Mouse (Mus musculus): Measurements from ENCODE around the gene Msmp. TPM values are rescaled to one million over a fixed set of nuclear protein-coding genes. Genes with fewer than 3 reads are reported as not detected.

The Msmp gene
- 0.48 and 0.95 TPM in 2 replicates for polyA plus RNA-seq (2015; fragmentation: Nextera tagmentation; extraction: Ambion mirVana)

- Histone ChIP-seq H3K4me2 (ENCODE audit: low read depth, low read length) (no peak within 1 kb of the TSS), H3K4me3 (replicated peaks; ENCODE audit: low read length) (no peak within 1 kb of the TSS), H3K27me3 (ENCODE audit: control insufficient read depth, insufficient read depth, low read length) (no peaks in the 10 kb centered on the region), H3K9ac (ENCODE audit: low read length) (no peak within 1 kb of the TSS), H3K4me1 (ENCODE audit: control insufficient read depth, insufficient read depth, low read length) (peaks cover 4% of the 10 kb centered on the region), H3K9me3 (replicated peaks; ENCODE audit: control insufficient read depth, low read length) (no peaks in the 10 kb centered on the region), H3K27ac (ENCODE audit: low read length) (no peak within 1 kb of the TSS), H3K36me3 (ENCODE audit: control insufficient read depth, insufficient read depth, low read length) (peaks cover 19% of the 10 kb centered on the region)
- no peak for ATAC-seq (ENCODE audit: insufficient read depth, low FRiP score)
- 65% methylated on average over 12 of the region's 12 CpGs for WGBS
Measured at GRCm38 (mm10) chr4:43584444-43585416, at the start of gene Msmp. Gene Msmp, minus strand, starts transcription at chr4:43584494.

GRCm38 (mm10) chr4:43633736-43634135, 49.4 kb upstream of the Msmp start:
- Histone ChIP-seq H3K9ac (ENCODE audit: low read length) (0 out of 2 replicates have a peak overlapping the region, but pooled peaks have one; percentile 8), H3K9me3 (replicated peaks; ENCODE audit: control insufficient read depth, low read length) (no peaks in the 10 kb centered on the region), H3K36me3 (ENCODE audit: control insufficient read depth, insufficient read depth, low read length) (no peaks in the 10 kb centered on the region), H3K27ac (ENCODE audit: low read length) (no peak overlapping the region), H3K4me3 (replicated peaks; ENCODE audit: low read length) (no peak overlapping the region), H3K4me1 (ENCODE audit: control insufficient read depth, insufficient read depth, low read length) (peaks cover 21% of the 10 kb centered on the region; the same call in 1 of the 2 replicates), H3K4me2 (ENCODE audit: low read depth, low read length) (no peak overlapping the region), H3K27me3 (ENCODE audit: control insufficient read depth, insufficient read depth, low read length) (no peaks in the 10 kb centered on the region; the same call in 1 of the 2 replicates)
- no peak for ATAC-seq (ENCODE audit: insufficient read depth, low FRiP score)
- 92% methylated on average over 2 of the region's 2 CpGs for WGBS

- no peak overlapping the region for H3K27ac ChIP-seq (ENCODE audit: low read length)
- H3K4me3 ChIP-seq (replicated peaks; ENCODE audit: low read length) = no peak overlapping the region
- H3K9me3 ChIP-seq (replicated peaks; ENCODE audit: control insufficient read depth, low read length) = no peaks in the 10 kb centered on the region
- H3K36me3 ChIP-seq (ENCODE audit: control insufficient read depth, insufficient read depth, low read length) = no peaks in the 10 kb centered on the region
- WGBS = 79% methylated on average over 8 of the region's 8 CpGs
- ATAC-seq (ENCODE audit: insufficient read depth, low FRiP score) = no peak
- H3K4me1 ChIP-seq (ENCODE audit: control insufficient read depth, insufficient read depth, low read length) = peaks cover 21% of the 10 kb centered on the region; the same call in 1 of the 2 replicates
- H3K4me2 ChIP-seq (ENCODE audit: low read depth, low read length) = 0 out of 2 replicates have a peak overlapping the region, but pooled peaks have one; percentile 23
- H3K27me3 ChIP-seq (ENCODE audit: control insufficient read depth, insufficient read depth, low read length) = no peaks in the 10 kb centered on the region; the same call in 1 of the 2 replicates
- no peak overlapping the region for H3K9ac ChIP-seq (ENCODE audit: low read length)
Measured at GRCm38 (mm10) chr4:43633296-43633695, 49.0 kb upstream of the Msmp start.

GRCm38 (mm10) chr4:43631956-43632920, 47.9 kb upstream of the Msmp start:
- Histone ChIP-seq H3K27me3 (ENCODE audit: control insufficient read depth, insufficient read depth, low read length) (no peaks in the 10 kb centered on the region; the same call in 1 of the 2 replicates), H3K36me3 (ENCODE audit: control insufficient read depth, insufficient read depth, low read length) (no peaks in the 10 kb centered on the region), H3K4me1 (ENCODE audit: control insufficient read depth, insufficient read depth, low read length) (peaks cover 21% of the 10 kb centered on the region; the same call in 1 of the 2 replicates), H3K27ac (ENCODE audit: low read length) (peak overlapping the region; percentile 73; the same call in 1 of the 2 replicates), H3K4me2 (ENCODE audit: low read depth, low read length) (peak overlapping the region; percentile 78), H3K4me3 (replicated peaks; ENCODE audit: low read length) (peak overlapping the region; percentile 64), H3K9me3 (replicated peaks; ENCODE audit: control insufficient read depth, low read length) (no peaks in the 10 kb centered on the region), H3K9ac (ENCODE audit: low read length) (peak overlapping the region; percentile 86)
- ATAC-seq (ENCODE audit: insufficient read depth, low FRiP score) = peak; percentile 12
- 51% methylated on average over 42 of the region's 42 CpGs for WGBS

GRCm38 (mm10) chr4:43631046-43631955, 47.0 kb upstream of the Msmp start, which contains the start of gene Npr2:
Gene Npr2, plus strand, starts transcription at chr4:43631935.
- H3K9me3 ChIP-seq (replicated peaks; ENCODE audit: control insufficient read depth, low read length) = no peaks in the 10 kb centered on the region

GRCm38 (mm10) chr4:43630671-43631045, 46.4 kb upstream of the Msmp start:
- WGBS = 32% methylated on average over 5 of the region's 5 CpGs
- ATAC-seq (ENCODE audit: insufficient read depth, low FRiP score) = no peak
- Histone ChIP-seq H3K9me3 (replicated peaks; ENCODE audit: control insufficient read depth, low read length) (no peaks in the 10 kb centered on the region), H3K27ac (ENCODE audit: low read length) (peak overlapping the region; percentile 73), H3K36me3 (ENCODE audit: control insufficient read depth, insufficient read depth, low read length) (no peaks in the 10 kb centered on the region), H3K4me2 (ENCODE audit: low read depth, low read length) (peak overlapping the region; percentile 78), H3K4me1 (ENCODE audit: control insufficient read depth, insufficient read depth, low read length) (peaks cover 21% of the 10 kb centered on the region; the same call in 1 of the 2 replicates), H3K4me3 (replicated peaks; ENCODE audit: low read length) (peak overlapping the region; percentile 64; the same call in 1 of the 2 replicates), H3K9ac (ENCODE audit: low read length) (peak overlapping the region; percentile 86), H3K27me3 (ENCODE audit: control insufficient read depth, insufficient read depth, low read length) (no peaks in the 10 kb centered on the region; the same call in 1 of the 2 replicates)

More at GRCm38 (mm10) chr4:43631046-43631955, 47.0 kb upstream of the Msmp start, which contains the start of gene Npr2:
- Histone ChIP-seq H3K9ac (ENCODE audit: low read length) (peak within 1 kb of the TSS; percentile 86), H3K27me3 (ENCODE audit: control insufficient read depth, insufficient read depth, low read length) (no peaks in the 10 kb centered on the region; the same call in 1 of the 2 replicates), H3K27ac (ENCODE audit: low read length) (peak within 1 kb of the TSS; percentile 73), H3K36me3 (ENCODE audit: control insufficient read depth, insufficient read depth, low read length) (no peaks in the 10 kb centered on the region), H3K4me2 (ENCODE audit: low read depth, low read length) (peak within 1 kb of the TSS; percentile 78), H3K4me1 (ENCODE audit: control insufficient read depth, insufficient read depth, low read length) (peaks cover 21% of the 10 kb centered on the region; the same call in 1 of the 2 replicates), H3K4me3 (replicated peaks; ENCODE audit: low read length) (peak within 1 kb of the TSS; percentile 64)
- 1% methylated on average over 52 of the region's 70 CpGs for WGBS
- peak; percentile 62 for ATAC-seq (ENCODE audit: insufficient read depth, low FRiP score)

GRCm38 (mm10) chr4:43630030-43630581, 45.8 kb upstream of the Msmp start:
- Histone ChIP-seq H3K4me3 (replicated peaks; ENCODE audit: low read length) (no peak overlapping the region), H3K4me2 (ENCODE audit: low read depth, low read length) (no peak overlapping the region), H3K4me1 (ENCODE audit: control insufficient read depth, insufficient read depth, low read length) (peaks cover 21% of the 10 kb centered on the region; the same call in 1 of the 2 replicates), H3K36me3 (ENCODE audit: control insufficient read depth, insufficient read depth, low read length) (no peaks in the 10 kb centered on the region), H3K9ac (ENCODE audit: low read length) (0 out of 2 replicates have a peak overlapping the region, but pooled peaks have one; percentile 18), H3K27ac (ENCODE audit: low read length) (no peak overlapping the region; the same call in 1 of the 2 replicates), H3K27me3 (ENCODE audit: control insufficient read depth, insufficient read depth, low read length) (no peaks in the 10 kb centered on the region; the same call in 1 of the 2 replicates), H3K9me3 (replicated peaks; ENCODE audit: control insufficient read depth, low read length) (0 out of 2 replicates have a peak, but pooled peaks cover 5% of the 10 kb centered on the region)
- peak; percentile 54; the same call in 1 of the 2 replicates for ATAC-seq (ENCODE audit: insufficient read depth, low FRiP score)
- 7% methylated on average over 5 of the region's 5 CpGs for WGBS

All from stomach, embryonic 16.5 days (tissue).